Mouse (Mus musculus): ENCODE measurements at regions not wholly inside any gene's neighbourhood (a gene's known extent, or its start where the extent isn't known, plus 50 kb on each side); places are given as distances from the start of the nearest gene placed in this dataset.

DNA sequence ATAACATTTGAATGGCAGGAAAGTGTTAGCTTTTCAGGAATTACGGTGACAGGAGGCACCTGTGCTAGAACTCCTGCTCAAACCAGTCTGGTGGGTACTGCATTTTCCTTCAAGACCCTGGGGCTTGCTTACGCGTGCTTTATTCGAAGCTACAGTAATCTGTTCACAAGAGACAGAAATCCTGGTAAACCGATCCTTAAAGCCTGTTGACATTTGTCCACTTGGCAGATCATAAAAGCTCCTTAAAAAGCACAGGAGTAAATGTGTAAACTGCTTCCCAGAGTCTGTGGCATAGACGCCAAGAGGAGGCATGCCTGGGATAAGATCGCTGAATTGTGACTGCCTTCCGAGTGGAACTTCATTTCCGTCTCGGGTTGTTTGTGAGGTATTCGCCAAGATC lies 130.5 kb downstream of the Rpl36a-ps1 start:
- H3ac ChIP-seq (ENCODE audit: control insufficient read depth, insufficient read length): no peak overlapping the region
- H3K4me2 ChIP-seq (ENCODE audit: low read depth): no peak overlapping the region
- TF ChIP-seq POLR2A (IDR thresholded peaks at IDR 0.05; ENCODE audit: insufficient read length, low read depth) (no peak), SRF (IDR thresholded peaks at IDR 0.05; ENCODE audit: control insufficient read depth, insufficient read length, low read depth) (no peak), TCF12 (IDR thresholded peaks at IDR 0.05; ENCODE audit: insufficient read depth, poor library complexity, severe bottlenecking) (no peak), REST (IDR thresholded peaks at IDR 0.05; ENCODE audit: insufficient read depth, insufficient read length) (no peak), CEBPB (IDR thresholded peaks at IDR 0.05; ENCODE audit: insufficient read depth, poor library complexity, severe bottlenecking) (no peak), POLR2AphosphoS2 (IDR thresholded peaks at IDR 0.05; ENCODE audit: insufficient read length, low read depth) (no peak), MYOG (IDR thresholded peaks at IDR 0.05; ENCODE audit: control insufficient read depth in 1 of 3, insufficient read depth in 1 of 3, insufficient read length in 2 of 3, low read depth in 2 of 3) (no peak), USF1 (IDR thresholded peaks at IDR 0.05; ENCODE audit: low read depth) (no peak), MYOD1 (IDR thresholded peaks at IDR 0.05; ENCODE audit: control insufficient read depth in 1 of 3, insufficient read length in 2 of 3, low read depth in 2 of 3) (no peak), TCF3 (IDR thresholded peaks at IDR 0.05; ENCODE audit: insufficient read length, low read depth) (no peak), MAX (IDR thresholded peaks at IDR 0.05; ENCODE audit: low read depth) (no peak)
- no peak overlapping the region for H3K4me3 ChIP-seq
- no peaks in the 10 kb centered on the region for H3K36me3 ChIP-seq (ENCODE audit: control insufficient read depth, insufficient read depth)
- H3K27me3 ChIP-seq (ENCODE audit: control insufficient read depth, insufficient read depth, insufficient read length): no peaks in the 10 kb centered on the region
- H3K79me2 ChIP-seq (ENCODE audit: control insufficient read depth, insufficient read depth): no peaks in the 10 kb centered on the region

DNA sequence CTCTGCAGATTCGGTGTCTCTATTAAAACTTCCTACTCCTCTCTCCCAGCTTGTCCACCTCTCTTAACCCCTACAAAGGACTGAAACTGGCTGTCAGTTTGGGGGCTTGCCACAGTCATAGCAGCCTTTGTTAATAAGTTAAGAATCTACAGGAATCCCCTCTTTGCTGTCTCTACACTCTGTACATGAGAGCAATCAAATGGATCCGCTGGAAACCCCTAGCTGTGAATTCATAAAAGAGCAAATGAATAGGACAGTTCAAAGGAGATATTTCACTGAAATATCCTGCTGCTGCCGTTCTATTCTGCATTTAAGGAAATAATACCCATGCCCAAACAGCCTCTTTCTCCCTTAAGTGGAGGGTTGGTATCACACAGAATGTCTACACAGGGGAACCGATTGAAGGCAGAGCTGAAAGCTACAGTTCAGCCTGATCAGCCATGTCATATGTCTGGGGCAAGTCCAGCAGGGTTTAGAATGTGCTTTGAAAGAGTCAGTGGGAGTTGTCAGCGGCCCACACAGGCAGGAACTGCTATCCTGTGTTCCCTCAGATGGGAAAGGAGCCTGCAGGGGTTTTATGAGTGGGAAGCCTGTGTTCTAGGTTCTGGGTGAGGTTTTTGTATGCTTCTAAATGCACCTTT lies 131.9 kb downstream of the Rpl36a-ps1 start:
- Histone ChIP-seq H3K79me2 (ENCODE audit: control insufficient read depth, insufficient read depth) (no peaks in the 10 kb centered on the region), H3K4me2 (ENCODE audit: low read depth) (no peak overlapping the region), H3K4me3 (no peak overlapping the region), H3ac (ENCODE audit: control insufficient read depth, insufficient read length) (no peak overlapping the region), H3K27me3 (ENCODE audit: control insufficient read depth, insufficient read depth, insufficient read length) (no peaks in the 10 kb centered on the region), H3K36me3 (ENCODE audit: control insufficient read depth, insufficient read depth) (no peaks in the 10 kb centered on the region)
- no peak for TF ChIP-seq TCF3 (IDR thresholded peaks at IDR 0.05; ENCODE audit: insufficient read length, low read depth)
- TF ChIP-seq E2F4 (IDR thresholded peaks at IDR 0.05; ENCODE audit: insufficient read depth): no peak
- no peak for TF ChIP-seq MAX (IDR thresholded peaks at IDR 0.05; ENCODE audit: low read depth)
- no peak for TF ChIP-seq REST (IDR thresholded peaks at IDR 0.05; ENCODE audit: insufficient read depth, insufficient read length)
- no peak for TF ChIP-seq USF1 (IDR thresholded peaks at IDR 0.05; ENCODE audit: low read depth)

DNA sequence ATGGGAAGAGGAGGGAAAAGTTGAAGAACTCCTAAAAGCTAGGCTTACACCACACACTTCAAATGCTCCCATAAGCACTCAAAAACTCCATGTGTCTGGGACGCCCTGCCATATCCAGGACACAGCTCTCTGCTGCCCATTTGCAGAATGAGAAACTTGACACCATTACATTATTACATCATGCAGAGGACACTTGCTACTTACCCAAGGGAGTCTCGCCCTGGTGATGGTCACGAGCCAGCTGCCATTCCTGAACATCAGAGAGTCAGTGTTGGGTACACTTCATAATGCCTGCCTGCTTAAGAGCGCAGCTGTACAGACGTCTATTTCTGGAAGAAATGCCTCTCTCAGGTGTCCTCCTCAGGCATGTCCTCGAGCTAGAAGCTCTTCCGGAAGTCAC lies 135.3 kb downstream of the Rpl36a-ps1 start:
- no peaks in the 10 kb centered on the region for H3K79me2 ChIP-seq (ENCODE audit: control insufficient read depth, insufficient read depth)
- no peak overlapping the region for H3K4me3 ChIP-seq
- H3K4me2 ChIP-seq (ENCODE audit: low read depth): no peak overlapping the region
- H3K36me3 ChIP-seq (ENCODE audit: control insufficient read depth, insufficient read depth): no peaks in the 10 kb centered on the region
- H3K27me3 ChIP-seq (ENCODE audit: control insufficient read depth, insufficient read depth, insufficient read length): no peaks in the 10 kb centered on the region
- no peak overlapping the region for H3ac ChIP-seq (ENCODE audit: control insufficient read depth, insufficient read length)
- TF ChIP-seq REST (IDR thresholded peaks at IDR 0.05; ENCODE audit: insufficient read depth, insufficient read length) (no peak), USF1 (IDR thresholded peaks at IDR 0.05; ENCODE audit: low read depth) (no peak)

DNA sequence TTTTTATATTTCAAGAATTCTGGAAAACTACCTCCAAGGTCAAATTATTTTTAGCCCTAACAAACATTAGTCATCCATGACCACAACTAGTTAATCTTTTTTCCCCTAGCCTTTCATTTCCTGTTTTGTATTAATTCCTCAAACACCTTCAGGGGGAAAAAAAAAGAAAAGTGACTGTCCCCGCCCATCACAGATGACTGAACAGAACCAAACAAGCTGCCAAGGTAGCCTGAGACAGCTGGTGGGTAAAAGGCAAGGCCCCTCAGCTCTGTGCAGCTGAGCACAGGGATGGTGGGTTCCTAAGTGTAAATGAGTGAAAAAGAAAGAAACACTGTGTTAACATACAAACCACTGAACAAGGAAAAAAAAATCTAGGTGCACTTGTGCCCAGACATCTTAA lies 145.6 kb downstream of the Rpl36a-ps1 start:
- TF ChIP-seq CEBPB (IDR thresholded peaks at IDR 0.05; ENCODE audit: insufficient read depth, poor library complexity, severe bottlenecking): no peak
- no peak for TF ChIP-seq MYOD1 (IDR thresholded peaks at IDR 0.05; ENCODE audit: control insufficient read depth in 1 of 3, insufficient read length in 2 of 3, low read depth in 2 of 3)
- Histone ChIP-seq H3K79me2 (ENCODE audit: control insufficient read depth, insufficient read depth) (no peaks in the 10 kb centered on the region), H3K27me3 (ENCODE audit: control insufficient read depth, insufficient read depth, insufficient read length) (no peaks in the 10 kb centered on the region)

DNA sequence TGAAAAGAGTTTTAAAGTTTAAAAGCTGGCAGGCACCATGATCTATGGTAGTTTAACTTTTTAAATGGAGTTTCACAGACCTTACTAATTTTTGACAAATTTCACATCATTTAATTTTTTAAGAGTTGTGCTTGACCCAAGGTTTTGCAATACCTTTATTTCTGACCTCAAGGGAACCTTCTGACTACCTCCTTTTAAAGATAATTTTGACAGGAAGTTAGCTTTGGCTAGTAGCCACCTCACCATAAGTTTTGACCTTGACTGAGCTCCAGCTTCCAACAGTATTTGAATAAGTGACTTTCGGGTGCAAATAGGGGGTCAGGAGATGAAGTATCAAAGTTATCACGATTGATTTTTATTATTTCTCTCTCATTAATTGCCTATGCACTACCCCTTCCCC lies 149.9 kb downstream of the Rpl36a-ps1 start:
- Histone ChIP-seq H3ac (ENCODE audit: control insufficient read depth, insufficient read length) (no peak overlapping the region), H3K36me3 (ENCODE audit: control insufficient read depth, insufficient read depth) (no peaks in the 10 kb centered on the region), H3K27me3 (ENCODE audit: control insufficient read depth, insufficient read depth, insufficient read length) (no peaks in the 10 kb centered on the region), H3K4me2 (ENCODE audit: low read depth) (no peak overlapping the region), H3K4me3 (no peak overlapping the region), H3K79me2 (ENCODE audit: control insufficient read depth, insufficient read depth) (no peaks in the 10 kb centered on the region)
- TF ChIP-seq MYOG (IDR thresholded peaks at IDR 0.05; ENCODE audit: control insufficient read depth in 1 of 3, insufficient read depth in 1 of 3, insufficient read length in 2 of 3, low read depth in 2 of 3): no peak
- TF ChIP-seq POLR2A (IDR thresholded peaks at IDR 0.05; ENCODE audit: insufficient read length, low read depth): no peak
- TF ChIP-seq TCF12 (IDR thresholded peaks at IDR 0.05; ENCODE audit: insufficient read depth, poor library complexity, severe bottlenecking): no peak
- no peak for TF ChIP-seq REST (IDR thresholded peaks at IDR 0.05; ENCODE audit: insufficient read depth, insufficient read length)
- TF ChIP-seq E2F4 (IDR thresholded peaks at IDR 0.05; ENCODE audit: insufficient read depth): no peak
- TF ChIP-seq USF1 (IDR thresholded peaks at IDR 0.05; ENCODE audit: low read depth): no peak
- no peak for TF ChIP-seq CEBPB (IDR thresholded peaks at IDR 0.05; ENCODE audit: insufficient read depth, poor library complexity, severe bottlenecking)
- TF ChIP-seq MYOD1 (IDR thresholded peaks at IDR 0.05; ENCODE audit: control insufficient read depth in 1 of 3, insufficient read length in 2 of 3, low read depth in 2 of 3): no peak
- no peak for TF ChIP-seq SRF (IDR thresholded peaks at IDR 0.05; ENCODE audit: control insufficient read depth, insufficient read length, low read depth)
- no peak for TF ChIP-seq MAX (IDR thresholded peaks at IDR 0.05; ENCODE audit: low read depth)

More for the DNA sequence above, 145.6 kb downstream of the Rpl36a-ps1 start:
- Histone ChIP-seq H3ac (ENCODE audit: control insufficient read depth, insufficient read length) (no peak overlapping the region), H3K36me3 (ENCODE audit: control insufficient read depth, insufficient read depth) (no peaks in the 10 kb centered on the region), H3K4me2 (ENCODE audit: low read depth) (no peak overlapping the region), H3K4me3 (no peak overlapping the region)

All from myocyte (in vitro differentiated cells).